Mouse (Mus musculus) erythroblast, adult 5-6 weeks (primary cell): ENCODE data around the gene Smarcd1. TPM values are rescaled to one million over a fixed set of nuclear protein-coding genes. Genes with fewer than 3 reads are reported as not detected.

ENCODE experiments used
- ATAC-seq: replicated peaks from 2 replicates; pipeline ENCODE4 v1.8.0; 2016; ENCODE audit warnings: moderate number of reproducible peaks, mild to moderate bottlenecking, moderate TSS enrichment, inconsistent platforms; ENCODE audit not compliant: poor library complexity, low FRiP score, severe bottlenecking
- total RNA-seq, 2 experiments: library from RNA; stranded (forward) in 1 of 2; stranded (reverse) in 1 of 2; fragments of 150-400 nt in 1 of 2; fragments of 200-764, 138-1000 nt in 1 of 2; gene quantifications; 2 replicates each; pipeline versions ENCODE4 v1.2.3 to v1.2.4; 2015 to 2017; ENCODE audit warnings: low replicate concordance in 2 of 2

The Smarcd1 gene
- total RNA-seq (2015; ENCODE audit: low replicate concordance) (4.8 and 13.3 TPM in 2 replicates), total RNA-seq (2017; ENCODE audit: low replicate concordance) (3.9 and 14.8 TPM in 2 replicates)

- ATAC-seq: peak; percentile 94
Measured at GRCm38 (mm10) chr15:99701999-99702900, at the start of gene Smarcd1. Smarcd1 (plus strand) TSS chr15:99702129.

GRCm38 (mm10) chr15:99653291-99653690, 48.6 kb upstream of the Smarcd1 start:
- no peak for ATAC-seq

- no peak for ATAC-seq
Measured at GRCm38 (mm10) chr15:99653876-99654275, 48.1 kb upstream of the Smarcd1 start.

GRCm38 (mm10) chr15:99655956-99656355, 46.0 kb upstream of the Smarcd1 start:
- ATAC-seq: no peak

GRCm38 (mm10) chr15:99658437-99658836, 43.5 kb upstream of the Smarcd1 start:
- ATAC-seq: no peak

DNA sequence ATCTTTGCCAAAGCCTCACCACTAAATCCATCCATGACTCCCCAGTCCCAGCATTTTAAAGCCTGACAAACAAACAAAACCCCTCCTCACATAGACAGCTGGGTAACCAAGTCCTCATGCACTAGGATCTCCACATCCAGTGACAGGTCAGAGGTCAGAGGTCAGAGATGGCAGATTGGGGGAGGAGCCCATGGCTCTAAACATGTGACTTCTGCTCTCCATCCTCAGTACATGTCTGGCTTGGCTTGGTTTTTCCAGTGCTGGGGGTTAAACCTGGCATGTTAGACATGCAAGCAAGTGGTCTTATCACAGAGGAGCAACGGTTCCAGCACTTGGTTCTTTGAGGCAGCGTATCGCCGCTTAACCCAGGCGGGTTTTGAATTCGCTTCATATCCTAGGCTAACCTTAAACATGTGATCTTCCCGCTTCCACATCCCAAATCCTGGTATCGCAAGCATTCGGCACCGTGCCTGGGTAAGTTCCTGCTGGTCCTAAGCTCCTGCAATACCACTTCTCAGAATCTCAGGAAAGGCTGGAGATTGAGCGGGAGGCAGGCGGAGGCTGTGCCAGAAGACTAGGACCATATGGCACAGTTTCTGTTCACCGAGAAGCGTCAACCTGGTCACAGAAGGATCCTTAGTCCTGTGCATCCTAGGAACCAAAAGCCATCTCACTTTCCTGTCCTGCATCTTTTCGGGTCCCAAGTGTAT, 40.7 kb upstream of the Smarcd1 start:
- no peak for ATAC-seq

DNA sequence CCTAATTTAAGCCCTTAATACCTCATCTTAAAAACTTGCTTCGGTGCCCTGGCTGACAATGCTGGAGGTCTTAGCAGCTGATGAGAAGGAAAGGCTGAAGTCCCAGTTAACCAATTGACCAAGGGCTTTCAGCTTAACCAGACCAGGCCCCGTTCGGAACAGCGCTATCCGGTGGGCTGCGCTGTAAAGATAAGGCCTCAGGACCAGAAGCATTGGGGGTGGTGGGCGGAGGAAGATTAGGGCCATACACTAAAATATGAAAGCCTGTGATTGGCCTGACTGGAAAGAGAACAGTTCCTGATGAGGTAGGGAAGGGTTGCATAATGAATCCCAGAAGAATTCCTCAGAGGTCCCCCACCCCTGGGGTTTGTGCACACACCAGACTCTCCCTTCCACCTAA, 39.6 kb upstream of the Smarcd1 start:
- ATAC-seq: no peak

DNA sequence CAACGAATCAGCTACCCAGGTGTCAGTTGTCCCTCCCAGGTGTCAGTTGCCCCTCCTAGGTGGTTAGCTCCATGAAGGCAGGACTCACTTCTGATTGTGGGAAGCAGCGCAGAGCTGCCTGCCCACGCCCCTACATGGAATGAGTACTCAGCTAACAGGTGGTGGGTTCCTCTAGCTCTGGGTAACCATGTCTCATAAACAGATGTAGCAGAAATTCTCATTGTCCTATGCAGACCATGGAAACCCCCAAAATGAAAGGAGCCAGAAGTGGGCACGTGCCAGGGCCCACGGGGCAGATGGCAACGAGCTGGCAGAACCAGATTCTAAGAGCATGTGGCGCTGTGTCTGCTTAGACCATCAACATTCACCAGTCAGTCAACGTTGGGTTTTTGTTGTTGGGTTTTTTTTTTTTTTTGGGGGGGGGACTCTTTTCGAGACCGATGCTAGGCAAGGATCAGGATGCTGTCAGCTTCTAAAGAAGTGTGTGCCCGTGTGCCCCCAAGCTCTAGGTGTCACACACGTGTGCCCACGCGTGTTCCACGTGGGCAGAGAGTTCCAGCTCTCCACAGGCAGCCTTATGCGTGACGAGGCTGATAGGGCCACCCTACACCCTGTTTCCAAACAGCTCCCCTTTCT, 37.8 kb upstream of the Smarcd1 start:
- ATAC-seq: no peak

DNA sequence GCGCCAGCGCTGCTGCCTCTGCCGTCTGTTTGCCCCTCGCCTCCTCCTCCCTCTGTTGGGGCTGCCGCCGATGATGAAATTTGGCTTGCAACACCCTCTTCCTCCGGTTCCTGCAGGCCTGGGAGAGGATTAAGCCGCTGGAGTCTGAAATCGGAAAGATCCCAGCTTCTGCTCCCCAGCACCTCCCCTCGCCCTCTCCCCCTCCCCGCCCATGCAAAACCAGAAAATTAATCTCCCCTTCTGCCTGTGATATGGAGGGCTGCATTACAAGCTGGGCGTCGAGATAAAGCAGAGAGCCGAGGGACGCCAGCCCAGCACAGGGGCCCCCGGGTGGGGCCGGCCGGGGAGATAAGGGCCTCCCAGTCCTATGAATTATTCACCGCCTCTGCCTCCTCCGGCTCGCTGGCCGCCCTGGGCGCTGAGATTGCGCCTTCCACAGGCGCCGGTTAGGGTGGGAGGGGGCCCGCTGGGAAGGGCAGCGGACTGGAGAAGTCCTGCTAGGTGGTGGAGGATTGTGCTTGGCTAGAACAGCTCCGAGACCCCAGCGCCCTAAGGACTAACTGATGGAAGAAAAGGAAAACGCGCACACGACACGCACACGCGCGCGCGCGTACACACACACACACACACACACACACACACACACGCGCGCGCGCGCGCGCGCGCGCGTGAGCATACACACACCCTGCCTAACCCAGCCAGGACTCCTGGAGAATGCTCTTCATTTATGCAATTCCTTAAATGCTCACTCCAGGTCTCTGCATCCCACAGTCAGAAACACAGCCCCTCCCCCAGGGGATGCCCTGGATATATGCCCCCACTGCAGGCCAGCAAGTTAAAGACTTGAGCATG, 37.1 kb upstream of the Smarcd1 start:
- peak; percentile 56; the same call in 1 of the 2 replicates for ATAC-seq

DNA sequence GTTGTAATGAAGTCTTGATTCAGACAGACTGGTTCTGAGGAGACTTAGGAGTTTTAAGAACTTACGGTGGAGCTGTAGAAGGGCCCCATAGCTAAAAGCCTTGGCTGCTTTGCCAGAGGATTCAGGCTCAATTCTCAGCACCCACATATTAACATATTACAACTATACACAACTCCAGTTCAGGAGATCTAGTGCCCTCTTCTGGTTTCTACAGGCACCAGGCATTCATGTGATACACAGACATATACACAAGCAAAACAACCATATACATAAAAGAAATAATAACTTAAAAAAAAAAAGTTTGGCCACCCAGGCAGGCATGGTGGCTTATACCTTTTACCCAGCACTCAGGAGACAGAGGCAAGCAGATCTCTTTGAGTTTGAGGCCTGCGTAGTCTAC, 34.4 kb upstream of the Smarcd1 start:
- no peak for ATAC-seq

- ATAC-seq: peak; percentile 64; the same call in 1 of the 2 replicates
Measured at GRCm38 (mm10) chr15:99668881-99669280, 33.0 kb upstream of the Smarcd1 start.

GRCm38 (mm10) chr15:99669392-99669791, 32.5 kb upstream of the Smarcd1 start:
- no peak for ATAC-seq

GRCm38 (mm10) chr15:99670154-99670821, 31.6 kb upstream of the Smarcd1 start, which contains the start of gene Asic1:
Asic1 (plus strand) TSS chr15:99670368.
- no peak for ATAC-seq

- ATAC-seq: no peak
Measured at GRCm38 (mm10) chr15:99670964-99671670, 30.8 kb upstream of the Smarcd1 start.

DNA sequence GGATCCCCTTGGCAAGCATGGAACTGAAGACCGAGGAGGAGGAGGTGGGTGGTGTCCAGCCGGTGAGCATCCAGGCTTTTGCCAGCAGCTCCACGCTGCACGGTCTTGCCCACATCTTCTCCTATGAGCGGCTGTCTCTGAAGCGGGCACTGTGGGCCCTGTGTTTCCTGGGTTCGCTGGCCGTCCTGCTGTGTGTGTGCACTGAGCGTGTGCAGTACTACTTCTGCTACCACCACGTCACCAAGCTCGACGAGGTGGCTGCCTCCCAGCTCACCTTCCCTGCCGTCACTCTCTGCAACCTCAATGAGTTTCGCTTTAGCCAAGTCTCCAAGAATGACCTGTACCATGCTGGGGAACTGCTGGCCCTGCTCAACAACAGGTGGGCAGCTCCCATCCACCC, 30.1 kb upstream of the Smarcd1 start:
- ATAC-seq: no peak

GRCm38 (mm10) chr15:99674866-99675265, 27.1 kb upstream of the Smarcd1 start:
- no peak for ATAC-seq

GRCm38 (mm10) chr15:99677089-99677488, 24.8 kb upstream of the Smarcd1 start:
- ATAC-seq: no peak

GRCm38 (mm10) chr15:99678063-99678800, 23.7 kb upstream of the Smarcd1 start:
- ATAC-seq: no peak
